Mouse (Mus musculus) granulocyte monocyte progenitor cell, adult 5-6 weeks (primary cell): ENCODE data around the gene Tldc2. TPM values are rescaled to one million over a fixed set of nuclear protein-coding genes. Genes with fewer than 3 reads are reported as not detected.

ENCODE experiments used
- ATAC-seq: replicated peaks from 2 replicates; pipeline ENCODE4 v1.8.0; 2016; ENCODE audit warnings: mild to moderate bottlenecking, moderate TSS enrichment, inconsistent platforms; ENCODE audit not compliant: poor library complexity, severe bottlenecking
- total RNA-seq, 2 experiments: library from RNA; stranded (forward) in 1 of 2; stranded (reverse) in 1 of 2; fragments of 200-712, 200-1000 nt in 1 of 2; fragments of >200 nt in 1 of 2; fragmentation: Nextera tagmentation in 1 of 2; gene quantifications; 2 replicates each; pipeline ENCODE4 v1.2.3; 2014 to 2017

Gene Tldc2
- total RNA-seq, 2 experiments from 2014 or later: not detected

DNA sequence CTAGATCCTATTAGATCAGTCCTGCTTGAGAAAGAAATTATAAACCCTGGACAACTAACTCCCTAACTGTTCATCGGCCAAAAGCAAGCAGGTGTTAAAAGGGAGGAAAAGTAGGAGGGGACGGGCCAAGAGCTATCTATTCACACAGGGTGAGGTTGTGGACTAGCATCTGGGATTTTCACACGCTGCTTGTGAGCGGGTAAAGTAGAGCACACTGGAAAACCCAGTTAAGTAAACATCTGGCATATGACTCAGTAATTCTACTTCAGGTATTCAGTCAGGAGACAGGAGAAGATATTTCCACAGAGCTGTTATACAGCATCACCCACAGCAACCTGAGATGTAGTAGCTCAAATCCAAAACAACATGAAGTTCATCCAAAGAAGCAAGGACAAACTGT is 31.7 kb downstream of the Tldc2 start:
- no peak for ATAC-seq

DNA sequence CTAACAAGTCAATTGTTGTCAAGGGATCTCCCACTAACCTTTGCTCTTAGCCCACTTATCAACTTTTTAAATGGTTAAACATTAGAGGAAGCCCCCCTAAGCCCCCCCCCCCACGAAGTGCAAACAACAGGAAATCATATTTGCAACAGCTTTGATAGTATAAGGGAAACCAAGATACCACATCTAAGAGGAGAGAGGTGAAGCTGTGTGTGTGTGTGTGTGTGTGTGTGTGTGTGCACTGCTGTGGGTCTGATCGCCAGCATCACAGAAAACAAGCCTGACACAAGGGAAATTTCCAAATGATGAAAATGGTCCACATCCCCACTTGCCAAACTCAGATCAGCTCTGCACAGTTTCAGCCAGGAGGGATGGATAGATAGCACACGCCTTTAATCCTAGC is 32.2 kb downstream of the Tldc2 start:
- no peak for ATAC-seq

DNA sequence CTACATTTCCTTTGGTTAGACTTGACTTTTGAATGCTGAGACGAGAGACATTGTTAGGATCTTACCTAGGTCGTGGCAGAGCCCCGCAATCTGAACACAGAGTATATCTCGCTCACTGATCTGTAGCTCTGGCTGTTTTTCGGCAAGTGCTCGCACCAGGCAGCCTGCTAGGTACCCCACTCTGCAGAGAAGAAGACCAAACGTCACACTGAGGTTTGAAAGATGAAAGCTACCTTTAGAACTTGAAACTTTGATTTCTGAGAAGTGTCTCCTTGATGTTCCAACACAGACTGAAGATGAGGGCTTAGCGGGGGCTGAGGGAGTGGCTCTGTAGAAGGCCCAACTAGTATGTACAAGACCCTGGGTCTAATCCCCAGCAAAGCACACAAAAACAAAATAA is 34.9 kb downstream of the Tldc2 start:
- ATAC-seq: no peak

DNA sequence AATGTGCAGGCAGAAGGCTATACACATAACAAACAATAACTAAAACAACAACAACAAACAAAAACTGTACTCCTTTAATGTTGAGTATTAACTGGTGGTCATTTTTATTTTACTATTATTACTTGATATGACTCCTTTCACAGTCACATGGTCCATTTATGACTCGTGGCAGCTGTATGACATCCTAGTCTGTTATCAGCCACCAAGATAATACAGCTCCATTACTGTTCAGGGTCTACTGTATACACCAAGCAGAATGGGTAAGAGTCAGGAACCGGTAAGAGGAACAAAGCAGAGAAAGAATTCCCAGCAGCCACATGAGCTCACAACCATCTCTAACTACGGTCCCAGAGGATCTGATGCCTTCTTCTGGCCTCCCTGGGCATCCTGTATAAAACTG is 38.4 kb downstream of the Tldc2 start:
- no peak for ATAC-seq

DNA sequence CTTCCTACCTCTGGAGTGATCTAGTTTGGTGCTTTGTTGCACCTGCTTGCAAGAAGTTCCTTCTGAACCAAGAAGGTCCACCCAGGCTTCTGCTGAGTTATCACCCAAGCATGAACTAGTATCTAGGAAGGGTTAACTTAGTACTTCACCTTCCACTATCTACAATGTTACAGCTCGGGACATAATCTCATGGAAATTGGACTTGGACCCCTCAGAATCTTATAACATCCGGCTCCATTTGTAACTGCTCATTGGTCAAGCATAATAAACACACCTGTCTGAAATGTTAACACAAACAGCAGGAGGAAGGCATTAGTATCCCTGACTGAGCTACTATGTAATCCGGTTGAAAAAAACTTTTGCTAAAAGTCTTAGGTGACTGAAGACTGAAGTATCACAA is 40.5 kb downstream of the Tldc2 start:
- no peak for ATAC-seq

DNA sequence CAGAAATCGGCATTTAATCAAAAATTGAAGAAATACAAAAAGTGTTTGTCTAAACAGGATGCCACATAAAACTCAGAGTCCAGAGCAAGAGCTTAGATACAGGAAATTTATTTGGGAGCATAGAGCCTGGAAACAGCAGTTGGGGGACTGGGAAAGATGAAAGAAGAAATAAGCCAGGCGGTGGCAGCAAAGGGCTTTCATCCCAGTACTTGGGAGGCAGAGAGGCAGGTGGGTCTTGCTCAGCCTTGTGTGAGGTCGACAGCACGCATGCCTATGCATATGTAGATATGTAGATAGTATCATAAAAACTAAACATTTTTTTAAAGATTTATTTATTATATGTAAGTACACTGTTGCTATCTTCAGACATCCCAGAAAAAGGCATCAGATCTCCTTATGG is 41.2 kb downstream of the Tldc2 start:
- no peak for ATAC-seq

DNA sequence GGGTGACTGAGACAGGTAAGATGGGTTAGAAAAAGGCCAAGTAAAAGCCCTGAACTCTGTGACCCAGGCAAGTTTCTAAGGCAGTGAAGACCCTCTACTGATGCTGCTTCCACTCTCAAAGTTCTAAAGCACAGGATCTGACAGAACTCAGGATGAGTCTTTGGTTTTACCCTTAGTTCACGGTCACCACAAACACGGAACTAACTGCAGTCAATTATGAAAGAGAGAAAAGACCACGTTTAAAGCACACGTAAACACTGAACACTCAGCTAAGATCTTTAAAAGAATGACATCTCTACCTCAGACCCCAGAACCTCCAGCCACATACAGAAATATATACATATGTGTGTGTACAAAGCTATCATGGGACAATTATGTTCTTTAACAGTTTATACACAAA is 42.2 kb downstream of the Tldc2 start:
- ATAC-seq: peak; percentile 65

DNA sequence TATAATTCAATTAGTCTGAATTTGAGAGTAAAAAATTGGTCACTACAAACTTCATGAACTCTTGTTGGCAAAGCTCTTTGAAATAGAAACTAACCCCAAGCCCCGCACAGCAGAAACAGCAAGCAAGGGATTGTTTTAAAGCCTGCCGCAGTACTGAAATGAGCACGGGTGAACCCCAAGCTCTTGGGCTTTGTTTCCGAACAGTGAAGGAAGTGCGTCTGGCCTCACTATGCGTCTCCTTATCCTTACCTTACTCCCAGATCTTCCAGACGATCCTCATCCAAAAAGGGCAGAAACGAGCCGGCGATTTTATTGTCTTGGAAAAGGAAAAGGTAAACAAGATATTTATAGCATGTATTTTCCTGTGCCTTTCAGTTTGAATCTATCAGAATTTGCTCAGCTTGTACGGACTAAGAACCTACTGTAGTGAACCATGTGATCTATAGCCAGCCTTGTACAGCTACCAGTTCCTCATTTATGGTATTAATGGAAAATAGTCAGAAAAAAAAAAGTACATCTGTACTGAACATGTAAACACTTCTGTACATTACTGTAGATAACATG is 42.8 kb downstream of the Tldc2 start:
- ATAC-seq: peak; percentile 54

DNA sequence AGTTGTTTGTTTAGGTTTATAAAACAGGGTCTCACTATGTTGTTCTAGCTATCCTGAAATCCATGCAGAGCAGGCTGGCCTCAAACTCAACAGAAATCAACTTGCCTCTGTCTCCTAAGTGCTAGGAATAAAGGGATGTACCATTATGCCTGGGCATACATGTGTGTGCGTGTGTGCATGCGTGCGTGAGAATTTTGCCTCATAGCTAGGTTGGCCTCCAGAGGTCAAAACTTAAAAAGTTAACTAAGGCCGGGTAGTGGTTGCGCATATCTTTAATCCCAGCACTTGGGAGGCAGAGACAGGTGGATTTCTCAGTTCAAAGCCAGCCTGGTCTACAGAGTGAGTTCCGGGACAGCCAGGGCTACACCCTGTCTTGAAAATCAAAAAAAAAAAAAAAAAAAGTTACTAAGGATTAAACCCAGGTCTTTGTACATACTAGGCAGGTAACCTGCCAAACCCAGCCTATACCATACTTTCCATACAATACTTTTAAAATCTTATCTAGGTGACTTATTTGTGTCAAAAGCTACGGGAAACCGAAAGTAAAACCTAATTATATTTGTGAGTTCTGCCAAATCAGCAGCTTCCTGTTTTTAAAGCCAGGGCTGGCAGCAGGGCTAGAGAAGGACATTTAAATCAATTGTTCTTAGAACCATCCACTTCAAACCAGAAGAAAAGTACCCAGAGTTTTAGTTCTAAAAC is 44.1 kb downstream of the Tldc2 start:
- ATAC-seq: no peak

DNA sequence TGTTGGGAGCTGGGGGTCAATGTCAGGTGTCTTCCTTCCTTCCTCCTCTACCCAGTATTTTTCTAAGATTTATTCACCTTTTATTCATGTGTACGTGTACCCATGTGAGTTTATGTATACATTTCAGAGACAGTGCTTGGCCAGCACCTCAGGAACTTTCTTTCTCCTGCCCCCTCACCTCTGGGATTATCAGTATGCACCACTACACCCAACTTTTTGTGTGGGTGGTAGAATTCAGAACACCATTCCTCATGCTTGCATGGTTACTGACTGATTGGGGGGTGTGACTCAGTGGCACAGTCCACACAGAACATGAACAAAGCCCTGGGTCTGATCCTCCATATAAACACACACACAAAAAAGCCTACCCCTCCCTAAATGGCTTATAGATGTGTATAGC is 45.2 kb downstream of the Tldc2 start:
- ATAC-seq: no peak

DNA sequence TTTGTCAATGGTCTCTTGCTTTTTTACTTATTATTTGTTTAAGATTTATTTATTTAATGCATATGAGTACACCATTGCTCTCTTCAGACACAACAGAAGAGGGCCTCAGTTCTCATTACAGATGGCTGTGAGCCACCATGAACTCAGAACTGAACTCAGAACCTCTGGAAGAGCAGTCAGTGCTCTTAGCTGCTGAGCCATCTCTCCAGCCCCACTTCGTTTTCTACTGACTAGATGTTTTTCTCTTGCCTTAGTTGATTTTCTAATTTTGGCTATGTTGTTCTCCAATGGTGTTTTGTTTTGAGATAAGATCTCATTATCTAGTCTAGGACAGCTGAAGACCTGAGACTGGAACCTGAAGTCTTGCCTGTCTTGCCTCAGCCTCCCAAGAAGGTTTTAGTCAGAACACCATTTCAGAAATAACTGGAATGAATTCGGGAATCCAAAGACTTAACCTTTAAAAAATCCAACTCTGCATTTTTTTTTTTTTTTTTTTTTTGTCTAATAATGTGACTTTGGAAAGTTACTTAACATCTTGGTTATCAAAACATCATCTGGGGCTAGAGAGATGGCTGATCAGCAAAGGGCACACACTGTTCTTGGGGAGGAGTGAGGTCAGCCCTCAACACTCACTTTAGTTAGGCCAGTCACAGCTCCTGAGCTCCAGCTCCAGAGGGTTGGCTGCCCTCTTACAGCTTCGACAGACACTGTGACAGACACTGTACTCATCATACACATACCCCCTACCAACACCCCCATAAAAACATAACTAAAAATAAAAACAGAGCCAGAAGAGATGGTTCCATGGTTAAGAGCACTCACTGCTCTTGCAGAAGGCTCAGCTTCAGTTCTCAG is 46.1 kb downstream of the Tldc2 start:
- no peak for ATAC-seq

DNA sequence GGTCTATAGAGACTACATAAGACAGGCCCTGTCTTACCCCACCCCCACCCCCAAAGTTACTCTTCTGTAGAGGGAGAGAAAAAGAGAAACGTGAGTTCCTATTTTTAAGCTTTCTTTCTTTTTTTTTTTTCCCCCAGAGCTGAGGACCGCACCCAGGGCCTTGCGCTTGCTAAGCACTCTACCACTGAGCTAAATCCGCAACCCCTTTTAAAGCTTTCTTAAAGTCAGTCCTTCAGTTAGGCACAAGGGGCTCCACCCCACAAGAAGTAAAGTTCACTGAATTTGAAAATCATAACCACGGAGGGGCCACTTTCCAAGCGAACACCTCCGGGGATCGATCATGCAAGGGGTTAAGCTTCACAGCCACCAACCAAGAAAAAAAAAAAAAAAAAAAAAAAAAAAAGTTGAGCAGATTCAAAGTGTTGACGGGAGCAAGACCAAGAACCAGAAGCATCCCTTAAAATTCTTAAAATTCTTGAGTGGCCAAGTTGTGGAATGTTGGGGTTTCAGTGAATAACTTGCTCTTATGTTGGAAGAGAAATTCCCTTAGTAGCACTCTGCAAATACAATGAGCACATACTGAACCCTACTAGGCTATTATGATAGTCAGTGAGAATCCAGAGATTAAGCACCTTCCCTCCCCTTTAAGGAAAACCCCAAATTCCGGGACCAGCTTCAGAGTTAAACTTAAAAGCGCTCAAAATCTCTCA is 47.1 kb downstream of the Tldc2 start:
- no peak for ATAC-seq

DNA sequence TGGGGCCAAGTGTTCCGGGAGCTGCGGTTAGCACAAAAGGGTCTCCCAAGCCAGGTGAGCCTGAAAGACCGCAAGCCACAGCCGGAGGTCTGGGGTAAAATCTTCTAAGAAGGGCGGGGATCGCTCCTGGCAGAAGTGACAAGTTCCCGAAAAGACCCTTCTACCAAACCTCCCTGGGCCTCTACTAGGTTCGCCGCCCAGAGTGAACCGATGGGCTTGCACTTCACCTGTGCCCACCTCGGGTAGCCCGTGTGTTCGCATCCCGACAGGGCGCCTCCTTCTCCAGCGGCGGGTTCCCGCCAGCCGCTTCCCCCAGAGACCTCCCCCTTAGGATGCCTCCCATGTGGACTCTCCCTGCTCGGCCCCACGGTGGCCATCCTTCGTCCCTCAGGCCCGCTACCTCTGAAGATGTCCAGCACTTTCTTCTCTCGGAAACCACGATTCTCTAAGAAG is 47.6 kb downstream of the Tldc2 start:
- ATAC-seq: 0 out of 2 replicates have a peak, but pooled peaks have one; percentile 8

DNA sequence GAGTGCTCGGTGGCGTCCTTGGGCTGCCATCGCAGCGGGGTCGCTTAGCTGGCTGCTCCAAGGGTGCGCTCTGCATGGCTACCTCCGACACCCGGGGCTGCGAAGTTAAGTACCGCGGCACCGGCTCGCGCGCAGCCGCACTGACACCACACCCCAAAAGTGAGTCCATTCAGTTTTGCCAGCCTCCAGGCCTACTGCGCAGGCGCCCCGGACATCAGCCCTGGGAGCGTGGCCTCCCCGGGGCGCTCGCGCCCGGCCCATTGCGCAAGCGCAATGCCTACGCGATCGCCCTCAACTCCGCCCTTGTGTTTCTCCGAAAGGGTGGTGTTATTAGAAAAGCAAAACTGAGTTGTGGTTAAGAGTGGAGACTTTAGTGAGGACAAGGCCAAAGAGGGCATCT is 48.2 kb downstream of the Tldc2 start, which contains the start of gene Samhd1:
Gene Samhd1, minus strand, starts transcription at position 252 of the 400 bp plus-strand sequence.
- ATAC-seq: peak; percentile 77

DNA sequence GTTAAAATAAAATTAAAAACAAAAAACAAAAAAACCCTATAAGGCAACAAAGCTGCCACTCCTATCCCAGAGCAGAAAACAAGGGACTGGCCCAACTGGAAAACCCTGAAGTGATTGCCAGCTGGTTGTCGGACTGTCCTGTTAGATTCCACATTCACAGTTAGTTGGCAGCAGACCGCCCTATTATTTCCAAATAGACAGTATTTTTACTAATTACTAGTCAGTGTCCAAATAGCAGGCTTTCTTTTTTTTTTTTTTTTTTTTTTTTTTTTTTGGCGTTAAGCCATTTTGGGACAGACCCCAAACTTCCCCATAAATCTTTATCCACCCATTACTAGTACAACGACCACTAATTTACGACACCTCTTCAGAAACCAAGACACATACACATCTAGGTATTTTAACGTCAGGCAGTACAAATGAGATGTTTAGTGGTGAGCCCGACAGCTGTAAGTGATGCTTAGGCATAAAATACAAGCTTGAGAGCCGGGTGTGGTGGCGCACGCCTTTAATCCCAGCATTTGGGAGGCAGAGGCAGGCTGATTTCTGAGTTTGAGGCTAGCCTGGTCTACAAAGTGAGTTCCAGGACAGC is 48.8 kb downstream of the Tldc2 start:
- 0 out of 2 replicates have a peak, but pooled peaks have one; percentile 4 for ATAC-seq

DNA sequence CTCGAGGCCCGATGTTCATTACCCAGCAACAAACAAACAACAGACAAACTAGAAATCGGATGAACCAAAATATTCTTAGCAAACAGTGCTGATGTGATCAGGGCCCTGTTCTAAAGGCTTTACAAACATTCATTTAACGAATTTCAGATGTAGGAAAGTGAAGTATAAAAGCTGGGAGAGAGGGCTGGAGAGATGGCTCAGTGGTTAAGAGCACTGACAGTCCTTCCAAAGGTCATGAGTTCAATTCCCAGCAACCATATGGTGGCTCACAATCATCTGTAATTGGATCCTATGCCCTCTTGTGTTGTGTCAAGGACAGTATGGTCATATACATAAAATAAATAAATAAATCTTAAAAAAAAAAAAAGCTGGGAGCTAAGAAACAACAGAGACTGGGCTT is 49.3 kb downstream of the Tldc2 start:
- ATAC-seq: no peak

DNA sequence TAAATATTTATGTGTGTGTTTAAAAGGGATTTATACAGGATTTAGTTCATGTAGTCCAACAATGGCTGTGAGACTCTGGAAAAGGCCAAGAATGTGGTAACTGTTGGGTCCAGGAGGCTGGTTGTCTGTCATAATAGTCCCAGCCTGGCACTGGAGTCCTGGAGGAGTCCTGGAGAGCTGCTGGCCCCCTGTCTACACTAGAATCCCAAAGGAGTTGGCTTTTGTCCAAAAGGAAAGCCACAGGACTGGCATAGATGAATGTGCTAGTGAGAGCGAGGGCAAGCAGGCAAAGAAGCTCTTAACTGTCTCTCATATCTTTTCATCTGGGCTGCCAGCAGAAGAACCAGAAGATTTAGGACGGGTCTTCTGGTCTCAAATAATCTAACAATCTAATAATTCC is 49.8 kb downstream of the Tldc2 start:
- ATAC-seq: no peak

DNA sequence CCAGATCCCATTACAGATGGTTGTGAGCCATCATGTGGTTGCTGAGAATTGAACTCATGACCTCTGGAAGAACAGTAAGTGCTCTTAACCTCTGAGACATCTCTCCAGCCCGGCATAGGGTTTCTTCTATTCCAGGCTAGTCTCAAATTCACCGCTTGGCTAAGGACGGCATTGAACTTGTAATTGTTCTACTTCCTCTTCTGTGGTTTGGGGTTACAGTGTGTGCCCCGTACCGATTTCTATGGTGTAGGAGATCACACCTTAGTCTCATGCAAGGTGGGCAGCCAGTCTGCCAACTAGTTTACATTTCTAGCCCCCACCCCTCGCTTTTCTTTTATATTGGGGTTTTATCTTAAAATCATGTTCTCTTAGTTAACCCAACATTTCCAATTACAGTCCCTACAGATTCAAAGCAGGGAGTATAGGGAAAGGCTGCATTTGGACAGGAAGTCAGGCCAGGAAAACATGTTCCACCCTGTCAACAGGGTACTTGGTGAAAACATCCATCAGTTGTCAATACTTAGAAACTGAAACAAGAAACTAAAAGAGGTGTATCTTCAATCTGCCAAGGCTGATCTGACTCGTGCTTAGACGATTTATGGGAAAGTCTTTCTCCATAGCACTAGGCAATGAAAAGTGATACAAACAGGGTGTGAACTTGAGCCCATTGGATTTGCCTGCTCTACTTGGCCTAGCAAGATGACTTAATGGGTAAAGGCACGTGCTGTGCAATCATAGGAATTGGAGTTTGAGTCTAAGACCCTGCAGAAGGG is 51.3 kb downstream of the Tldc2 start:
- ATAC-seq: peak; percentile 38

DNA sequence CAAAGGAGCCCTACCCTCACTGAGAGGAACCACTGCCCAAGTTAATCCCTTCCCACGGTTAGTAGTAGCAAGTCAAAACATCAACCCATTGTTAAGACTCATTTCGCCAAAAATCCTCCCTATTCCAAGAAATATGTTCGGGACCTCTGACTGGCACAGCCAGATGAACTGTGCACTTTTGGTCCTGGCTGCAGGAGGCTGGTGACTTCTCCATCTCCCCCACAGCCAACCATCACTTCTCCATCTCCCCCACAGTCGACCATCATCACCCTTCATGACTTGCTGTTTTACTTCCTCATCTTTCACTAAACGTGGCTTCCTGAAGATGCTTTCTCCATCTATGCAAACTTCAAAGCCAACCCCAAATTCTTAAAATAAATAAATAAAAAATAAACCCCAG is 52.0 kb downstream of the Tldc2 start:
- ATAC-seq: peak; percentile 59
